In the genomic region with DNA sequence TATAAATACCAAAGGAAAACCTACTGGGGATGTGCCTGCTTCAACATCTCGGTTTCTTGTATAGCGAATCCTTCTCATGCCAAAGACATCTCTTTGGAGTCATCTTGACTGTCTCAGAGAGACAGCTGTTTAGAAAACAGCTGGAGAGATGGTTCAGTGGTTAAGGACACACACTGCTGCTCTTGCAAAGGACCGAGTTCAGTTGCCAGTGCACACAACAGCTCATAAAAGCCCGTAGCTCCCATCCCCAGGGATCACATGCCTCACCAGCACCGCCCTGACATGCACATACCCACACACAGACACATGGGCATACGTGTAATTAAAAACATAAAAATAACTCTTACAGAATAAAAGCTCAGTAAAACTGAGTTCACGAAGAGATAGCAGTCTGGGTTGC, we compare ENCODE assay signal across 19 mouse cellular contexts. TPM values are rescaled to one million over a fixed set of nuclear protein-coding genes. Genes with fewer than 3 reads are reported as not detected.
DNase-seq lines count a peak whose midpoint lies in the region; ATAC-seq and TF ChIP-seq lines count a peak whose summit lies in the region.
"Had no signal": no experiment of that assay in that cellular context is flagged by ENCODE, and none has a peak within 500 bp of the region (broad histone marks: within the 10 kb centered on the region; RNA-seq: fewer than 3 reads in every experiment).

No protein-coding gene starts in this region.

- H3K4me3 ChIP-seq in forebrain, embryonic 12.5 days (replicated peaks): no peak overlapping the region
- H3K4me3 ChIP-seq in forebrain, embryonic 11.5 days (ENCODE audit: low read depth, low read length): no peak overlapping the region
- no peak overlapping the region for H3K4me3 ChIP-seq in kidney, postnatal 0 days (replicated peaks; ENCODE audit: low read depth, low read length)
- H3K4me3 ChIP-seq in C2C12 (ENCODE audit: insufficient read depth, poor library complexity, severe bottlenecking): no peak overlapping the region
- no peak overlapping the region for H3K4me3 ChIP-seq in embryonic facial prominence, embryonic 15.5 days (replicated peaks)
- H3K4me3 ChIP-seq: midbrain, embryonic 13.5 days; neural tube, embryonic 12.5 days had no signal

- H3K27me3 ChIP-seq in forebrain, embryonic 12.5 days: no peaks in the 10 kb centered on the region
- no peaks in the 10 kb centered on the region for H3K27me3 ChIP-seq in forebrain, embryonic 11.5 days (ENCODE audit: control insufficient read depth, insufficient read depth, low read length)
- H3K27me3 ChIP-seq in kidney, postnatal 0 days (ENCODE audit: insufficient read depth, low read length): no peaks in the 10 kb centered on the region
- H3K27me3 ChIP-seq in C2C12 (ENCODE audit: control insufficient read depth, insufficient read depth, insufficient read length): no peaks in the 10 kb centered on the region
- H3K27me3 ChIP-seq in embryonic facial prominence, embryonic 15.5 days: no peaks in the 10 kb centered on the region
- H3K27me3 ChIP-seq: midbrain, embryonic 13.5 days; neural tube, embryonic 12.5 days had no signal

- no peak overlapping the region for H3K9ac ChIP-seq in forebrain, embryonic 12.5 days
- H3K9ac ChIP-seq in forebrain, embryonic 11.5 days (ENCODE audit: low read length): no peak overlapping the region
- H3K9ac ChIP-seq in kidney, postnatal 0 days (ENCODE audit: low read depth, low read length): 0 out of 2 replicates have a peak overlapping the region, but pooled peaks have one; percentile 9
- H3K9ac ChIP-seq in embryonic facial prominence, embryonic 15.5 days: no peak overlapping the region
- H3K9ac ChIP-seq: hindbrain, embryonic 14.5 days; liver, embryonic 14.5 days; midbrain, embryonic 13.5 days; neural tube, embryonic 12.5 days had no signal

- H3K79me2 ChIP-seq in C2C12 (ENCODE audit: control insufficient read depth, insufficient read depth): no peaks in the 10 kb centered on the region

- no peak for ATAC-seq in forebrain, embryonic 12.5 days (ENCODE audit: low FRiP score)
- no peak for ATAC-seq in forebrain, embryonic 11.5 days (replicated peaks; ENCODE audit: low FRiP score)
- no peak for ATAC-seq in kidney, postnatal 0 days (replicated peaks; ENCODE audit: low FRiP score, low read depth)
- no peak for ATAC-seq in embryonic facial prominence, embryonic 15.5 days (ENCODE audit: insufficient number of reproducible peaks, low FRiP score, low TSS enrichment, low read depth)
- ATAC-seq: activated CD4-positive, CD25-positive, alpha-beta regulatory T cell, adult 4 months; midbrain, embryonic 13.5 days had no signal

- no peak overlapping the region for H3ac ChIP-seq in C2C12 (ENCODE audit: control insufficient read depth, insufficient read length, low read depth)

- TF ChIP-seq CTCF in kidney, postnatal 0 days (IDR thresholded peaks at IDR 0.05; ENCODE audit: low read depth): no peak
- no peak for TF ChIP-seq CTCF in C2C12 (IDR thresholded peaks at IDR 0.05; ENCODE audit: control insufficient read depth, insufficient read depth, insufficient read length)

- no peak for DNase-seq in forebrain, embryonic 11.5 days (ENCODE audit: low spot score)
- DNase-seq in kidney, postnatal 0 days (ENCODE audit: low spot score): peak; percentile 39
- no peak for DNase-seq in kidney, postnatal 14 days
- DNase-seq in frontal cortex, adult 2 months (ENCODE audit: extremely low spot score in 1 of 2, low spot score in 1 of 2): no peak
- DNase-seq in cerebellum, postnatal 25 days: no peak
- DNase-seq: adrenal gland, postnatal 36 days; cerebellum, postnatal 10 days; kidney, adult 2 months; lung, postnatal 4 days; right cerebral cortex, postnatal 4 days had no signal

- H3K27ac ChIP-seq in forebrain, embryonic 12.5 days: 0 out of 2 replicates have a peak overlapping the region, but pooled peaks have one; percentile 31
- H3K27ac ChIP-seq in forebrain, embryonic 11.5 days (ENCODE audit: low read depth, low read length): no peak overlapping the region
- H3K27ac ChIP-seq in kidney, postnatal 0 days: 0 out of 2 replicates have a peak overlapping the region, but pooled peaks have one; percentile 14
- H3K27ac ChIP-seq in embryonic facial prominence, embryonic 15.5 days (replicated peaks): peak overlapping the region; percentile 53
- H3K27ac ChIP-seq: liver, embryonic 14.5 days; midbrain, embryonic 13.5 days; neural tube, embryonic 12.5 days had no signal

- H3K4me2 ChIP-seq in forebrain, embryonic 12.5 days: no peak overlapping the region
- H3K4me2 ChIP-seq in forebrain, embryonic 11.5 days (ENCODE audit: low read depth, low read length, severe bottlenecking): no peak overlapping the region
- H3K4me2 ChIP-seq in kidney, postnatal 0 days (ENCODE audit: low read length): 0 out of 2 replicates have a peak overlapping the region, but pooled peaks have one; percentile 14
- no peak overlapping the region for H3K4me2 ChIP-seq in embryonic facial prominence, embryonic 15.5 days (replicated peaks)
- H3K4me2 ChIP-seq: hindbrain, embryonic 14.5 days; midbrain, embryonic 13.5 days had no signal

- H3K36me3 ChIP-seq in forebrain, embryonic 12.5 days (replicated peaks): no peaks in the 10 kb centered on the region
- H3K36me3 ChIP-seq in forebrain, embryonic 11.5 days (ENCODE audit: control insufficient read depth, insufficient read depth, low read length): no peaks in the 10 kb centered on the region
- H3K36me3 ChIP-seq in kidney, postnatal 0 days (ENCODE audit: insufficient read depth, low read length): no peaks in the 10 kb centered on the region
- H3K36me3 ChIP-seq in C2C12 (ENCODE audit: control insufficient read depth, insufficient read depth): no peaks in the 10 kb centered on the region
- H3K36me3 ChIP-seq in embryonic facial prominence, embryonic 15.5 days: no peaks in the 10 kb centered on the region
- H3K36me3 ChIP-seq: midbrain, embryonic 13.5 days; neural tube, embryonic 12.5 days had no signal

- WGBS in forebrain, embryonic 12.5 days: 88% methylated on average over 7 of the region's 7 CpGs
- WGBS in forebrain, embryonic 11.5 days: 91% methylated on average over 7 of the region's 7 CpGs
- WGBS in kidney, postnatal 0 days: 40% methylated on average over 7 of the region's 7 CpGs
- WGBS in embryonic facial prominence, embryonic 15.5 days: 47% methylated on average over 7 of the region's 7 CpGs

- peaks cover 18% of the 10 kb centered on the region for H3K4me1 ChIP-seq in forebrain, embryonic 12.5 days
- H3K4me1 ChIP-seq in forebrain, embryonic 11.5 days (replicated peaks; ENCODE audit: control insufficient read depth, insufficient read depth, low read length): peaks cover 3% of the 10 kb centered on the region; the same call in 1 of the 2 replicates
- peaks cover 12% of the 10 kb centered on the region; the same call in 1 of the 2 replicates for H3K4me1 ChIP-seq in kidney, postnatal 0 days (replicated peaks; ENCODE audit: insufficient read depth, low read length)
- peaks cover 26% of the 10 kb centered on the region for H3K4me1 ChIP-seq in embryonic facial prominence, embryonic 15.5 days

- H3K79me3 ChIP-seq in C2C12 (ENCODE audit: low read depth): no peaks in the 10 kb centered on the region

- no peaks in the 10 kb centered on the region for H3K9me3 ChIP-seq in forebrain, embryonic 12.5 days
- no peaks in the 10 kb centered on the region for H3K9me3 ChIP-seq in forebrain, embryonic 11.5 days (ENCODE audit: control insufficient read depth, low read length)
- no peaks in the 10 kb centered on the region for H3K9me3 ChIP-seq in kidney, postnatal 0 days (replicated peaks; ENCODE audit: low read length)
- no peaks in the 10 kb centered on the region for H3K9me3 ChIP-seq in embryonic facial prominence, embryonic 15.5 days (replicated peaks)
- H3K9me3 ChIP-seq: midbrain, embryonic 13.5 days; neural tube, embryonic 12.5 days had no signal

TF ChIP-seq in C2C12, 6 proteins besides CTCF, POLR2A, EP300 and RAD21:
- TF ChIP-seq MAX (IDR thresholded peaks at IDR 0.05): peak; percentile 32
- TF ChIP-seq MYOD1 (IDR thresholded peaks at IDR 0.05; ENCODE audit: control insufficient read depth, insufficient read length, low read depth): peak; percentile 89
- peak; percentile 59 for TF ChIP-seq USF1 (IDR thresholded peaks at IDR 0.05; ENCODE audit: low read depth)
- no peak for TF ChIP-seq CEBPB (IDR thresholded peaks at IDR 0.05; ENCODE audit: low read depth)
- no peak for TF ChIP-seq MYOG (IDR thresholded peaks at IDR 0.05; ENCODE audit: control insufficient read depth, extremely low read depth, insufficient read length)
- TF ChIP-seq FOSL1 (IDR thresholded peaks at IDR 0.05; ENCODE audit: insufficient read depth, low read length, poor library complexity, severe bottlenecking): no peak

RNA-seq across cellular contexts. Expression of gene Iqca, which starts 10.0 kb away (rescaled TPM):
- 0.56 TPM in 1 of 2 replicates, not detected in the other for polyA plus RNA-seq in forebrain, embryonic 12.5 days (2016; fragmentation: Nextera tagmentation; extraction: Ambion mirVana)
- polyA plus RNA-seq in forebrain, embryonic 11.5 days (2014; fragmentation: Nextera tagmentation; extraction: Ambion mirVana): 0.29 and 0.36 TPM in 2 replicates
- 0.09 TPM in 1 of 2 replicates, not detected in the other for polyA plus RNA-seq in kidney, postnatal 0 days (2015; fragmentation: Nextera tagmentation; extraction: Ambion mirVana)
- polyA plus RNA-seq in C2C12 (2012; fragmentation: generic; extraction: Trizol): not detected
- polyA plus RNA-seq in embryonic facial prominence, embryonic 15.5 days (2015; fragmentation: Nextera tagmentation; extraction: Ambion mirVana): 2.5 and 6.9 TPM in 2 replicates
- 0.56 and 0.92 TPM in 2 replicates for polyA plus RNA-seq in frontal cortex, adult 2 months (2012; rRNA removed)
- polyA plus RNA-seq: activated CD4-positive, CD25-positive, alpha-beta regulatory T cell, adult 4 months; heart, embryonic 14.5 days had no signal

RNA-seq across cellular contexts. Expression of gene Ackr3, which starts 40.6 kb away (rescaled TPM):
- 25.5 and 28.7 TPM in 2 replicates for polyA plus RNA-seq in forebrain, embryonic 12.5 days (2016; fragmentation: Nextera tagmentation; extraction: Ambion mirVana)
- polyA plus RNA-seq in forebrain, embryonic 11.5 days (2014; fragmentation: Nextera tagmentation; extraction: Ambion mirVana): 31.2 and 31.9 TPM in 2 replicates
- polyA plus RNA-seq in kidney, postnatal 0 days (2015; fragmentation: Nextera tagmentation; extraction: Ambion mirVana): 52.2 and 52.6 TPM in 2 replicates
- 14.5 TPM for polyA plus RNA-seq in C2C12 (2012; fragmentation: generic; extraction: Trizol)
- 29.9 and 31.9 TPM in 2 replicates for polyA plus RNA-seq in embryonic facial prominence, embryonic 15.5 days (2015; fragmentation: Nextera tagmentation; extraction: Ambion mirVana)
- polyA plus RNA-seq in frontal cortex, adult 2 months (2012; rRNA removed): 18.6 and 20.4 TPM in 2 replicates
